Mouse (Mus musculus): ENCODE data around the gene Sec24d.

The Sec24d gene

GRCm38 (mm10) chr3:123296654-123297053, 29.4 kb downstream of the Sec24d start:
- DNase-seq (ENCODE audit: low spot score in 2 of 2) = peak in 1 of 2 experiments; percentile 4

GRCm38 (mm10) chr3:123298283-123298682, 31.0 kb downstream of the Sec24d start:
- peak; percentile 93 to 94 for DNase-seq (ENCODE audit: low spot score in 2 of 2)

- no peak for DNase-seq (ENCODE audit: low spot score in 2 of 2)
Observed at GRCm38 (mm10) chr3:123301521-123301920, 34.3 kb downstream of the Sec24d start.

- DNase-seq (ENCODE audit: low spot score in 2 of 2) = no peak
Observed at GRCm38 (mm10) chr3:123305611-123306010, 38.4 kb downstream of the Sec24d start.

- DNase-seq (ENCODE audit: low spot score in 2 of 2) = no peak
Observed at GRCm38 (mm10) chr3:123307446-123307845, 40.2 kb downstream of the Sec24d start.

- no peak for DNase-seq (ENCODE audit: low spot score in 2 of 2)
Observed at GRCm38 (mm10) chr3:123309141-123309540, 41.9 kb downstream of the Sec24d start.

- DNase-seq (ENCODE audit: low spot score in 2 of 2) = no peak
Observed at GRCm38 (mm10) chr3:123312477-123313062, 45.3 kb downstream of the Sec24d start.

- no peak for DNase-seq (ENCODE audit: low spot score in 2 of 2)
Observed at GRCm38 (mm10) chr3:123313477-123313876, 46.2 kb downstream of the Sec24d start.

GRCm38 (mm10) chr3:123313920-123314614, 46.8 kb downstream of the Sec24d start:
- DNase-seq (ENCODE audit: low spot score in 2 of 2) = no peak

- no peak for DNase-seq (ENCODE audit: low spot score in 2 of 2)
Observed at GRCm38 (mm10) chr3:123316066-123316465, 48.8 kb downstream of the Sec24d start.

GRCm38 (mm10) chr3:123317081-123317480, 49.8 kb downstream of the Sec24d start:
- no peak for DNase-seq (ENCODE audit: low spot score in 2 of 2)

- no peak for DNase-seq (ENCODE audit: low spot score in 2 of 2)
Observed at GRCm38 (mm10) chr3:123320341-123320740, 53.1 kb downstream of the Sec24d start.

- peak in 1 of 2 experiments; percentile 17 for DNase-seq (ENCODE audit: low spot score in 2 of 2)
Observed at GRCm38 (mm10) chr3:123321612-123322011, 54.4 kb downstream of the Sec24d start.

GRCm38 (mm10) chr3:123322147-123322546, 54.9 kb downstream of the Sec24d start:
- peak in 1 of 2 experiments; percentile 19 for DNase-seq (ENCODE audit: low spot score in 2 of 2)

- DNase-seq (ENCODE audit: low spot score in 2 of 2) = no peak
Observed at GRCm38 (mm10) chr3:123324326-123324725, 57.1 kb downstream of the Sec24d start.

GRCm38 (mm10) chr3:123329251-123329650, 62.0 kb downstream of the Sec24d start:
- DNase-seq (ENCODE audit: low spot score in 2 of 2) = no peak

GRCm38 (mm10) chr3:123330221-123330620, 63.0 kb downstream of the Sec24d start:
- no peak for DNase-seq (ENCODE audit: low spot score in 2 of 2)

- DNase-seq (ENCODE audit: low spot score in 2 of 2) = no peak
Observed at GRCm38 (mm10) chr3:123332330-123333054, 65.2 kb downstream of the Sec24d start.

GRCm38 (mm10) chr3:123333055-123333424, 65.8 kb downstream of the Sec24d start:
- no peak for DNase-seq (ENCODE audit: low spot score in 2 of 2)

GRCm38 (mm10) chr3:123334947-123335346, 67.7 kb downstream of the Sec24d start:
- DNase-seq (ENCODE audit: low spot score in 2 of 2) = no peak

GRCm38 (mm10) chr3:123335480-123335879, 68.2 kb downstream of the Sec24d start:
- DNase-seq (ENCODE audit: low spot score in 2 of 2) = no peak

GRCm38 (mm10) chr3:123336455-123336854, 69.2 kb downstream of the Sec24d start:
- no peak for DNase-seq (ENCODE audit: low spot score in 2 of 2)

- DNase-seq (ENCODE audit: low spot score in 2 of 2) = no peak
Observed at GRCm38 (mm10) chr3:123336951-123337350, 69.7 kb downstream of the Sec24d start.

All from right cerebral cortex, adult 2 months (tissue).